ENCODE assay signal across 10 mouse cellular contexts in genomic region chr4:32860184-32860965, GRCm38 (mm10).
DNase-seq lines count a peak whose midpoint lies in the region; ATAC-seq lines count a peak whose summit lies in the region.
"Had no signal": no experiment of that assay in that cellular context is flagged by ENCODE, and none has a peak within 500 bp of the region (broad histone marks: within the 10 kb centered on the region; RNA-seq: fewer than 3 reads in every experiment).

No protein-coding gene starts in this region.

- no peak overlapping the region for H3K27ac ChIP-seq in embryonic facial prominence, embryonic 12.5 days
- H3K27ac ChIP-seq in embryonic facial prominence, embryonic 10.5 days (replicated peaks), result no peak overlapping the region
- H3K27ac ChIP-seq in hindbrain, embryonic 10.5 days, result peak overlapping the region; percentile 86
- H3K27ac ChIP-seq in neural tube, embryonic 14.5 days (ENCODE audit: low read depth, low read length), result no peak overlapping the region

- H3K4me3 ChIP-seq in embryonic facial prominence, embryonic 12.5 days, result no peak overlapping the region
- H3K4me3 ChIP-seq in embryonic facial prominence, embryonic 10.5 days, result no peak overlapping the region
- no peak overlapping the region for H3K4me3 ChIP-seq in hindbrain, embryonic 10.5 days
- H3K4me3 ChIP-seq in neural tube, embryonic 14.5 days (ENCODE audit: low read depth, low read length), result no peak overlapping the region

- peaks cover 21% of the 10 kb centered on the region for H3K4me1 ChIP-seq in embryonic facial prominence, embryonic 12.5 days
- peaks cover 49% of the 10 kb centered on the region for H3K4me1 ChIP-seq in embryonic facial prominence, embryonic 10.5 days
- H3K4me1 ChIP-seq in hindbrain, embryonic 10.5 days (replicated peaks), result peaks cover 60% of the 10 kb centered on the region
- H3K4me1 ChIP-seq in neural tube, embryonic 14.5 days (ENCODE audit: control insufficient read depth, insufficient read depth, low read length), result peaks cover 33% of the 10 kb centered on the region

- H3K9ac ChIP-seq in embryonic facial prominence, embryonic 12.5 days, result no peak overlapping the region
- no peak overlapping the region for H3K9ac ChIP-seq in neural tube, embryonic 14.5 days (replicated peaks; ENCODE audit: low read depth, low read length)

- DNase-seq in embryonic facial prominence, embryonic 10.5 days (ENCODE audit: low spot score), result no peak
- DNase-seq in hindbrain, embryonic 10.5 days (ENCODE audit: low spot score), result peak; percentile 34
- DNase-seq in layer of hippocampus, postnatal 36 days, result peak; percentile 54 to 63
- no peak for DNase-seq in adrenal gland, adult 18-20 months (ENCODE audit: low spot score in 2 of 2)
- DNase-seq in adrenal gland, adult (ENCODE audit: inconsistent age in 2 of 2, low spot score in 1 of 2), result no peak
- DNase-seq: thymus, adult 2 months had no signal

- 77% methylated on average over 18 of the region's 18 CpGs for whole genome bisulfite sequencing in embryonic facial prominence, embryonic 12.5 days
- WGBS in embryonic facial prominence, embryonic 10.5 days, result 76% methylated on average over 18 of the region's 18 CpGs
- WGBS in hindbrain, embryonic 10.5 days, result 53% methylated on average over 18 of the region's 18 CpGs
- 27% methylated on average over 18 of the region's 18 CpGs for WGBS in neural tube, embryonic 14.5 days

- ATAC-seq in embryonic facial prominence, embryonic 12.5 days (ENCODE audit: insufficient number of reproducible peaks, insufficient read depth, low FRiP score, low TSS enrichment), result 0 out of 2 replicates have a peak, but pooled peaks have one; percentile 29
- peak; percentile 56 for ATAC-seq in neural tube, embryonic 14.5 days (ENCODE audit: low read depth)
- no peak for ATAC-seq in megakaryocyte, adult 5-6 weeks (ENCODE audit: poor library complexity, severe bottlenecking)
- ATAC-seq: lung, postnatal 0 days had no signal

- H3K4me2 ChIP-seq in embryonic facial prominence, embryonic 12.5 days (replicated peaks), result no peak overlapping the region
- peak overlapping the region; percentile 29; the same call in 1 of the 2 replicates for H3K4me2 ChIP-seq in neural tube, embryonic 14.5 days (ENCODE audit: low read depth, low read length)

- H3K27me3 ChIP-seq in embryonic facial prominence, embryonic 12.5 days, result no peaks in the 10 kb centered on the region
- H3K27me3 ChIP-seq in embryonic facial prominence, embryonic 10.5 days (replicated peaks; ENCODE audit: low read depth, poor library complexity, severe bottlenecking), result no peaks in the 10 kb centered on the region
- 0 out of 2 replicates have a peak, but pooled peaks cover 6% of the 10 kb centered on the region for H3K27me3 ChIP-seq in hindbrain, embryonic 10.5 days (ENCODE audit: insufficient read depth, poor library complexity, severe bottlenecking)
- H3K27me3 ChIP-seq in neural tube, embryonic 14.5 days (ENCODE audit: control insufficient read depth, insufficient read depth, low read length), result no peaks in the 10 kb centered on the region

- H3K36me3 ChIP-seq in embryonic facial prominence, embryonic 12.5 days, result no peaks in the 10 kb centered on the region
- no peaks in the 10 kb centered on the region; the same call in 1 of the 2 replicates for H3K36me3 ChIP-seq in embryonic facial prominence, embryonic 10.5 days (replicated peaks)
- peaks cover 23% of the 10 kb centered on the region; the same call in 1 of the 2 replicates for H3K36me3 ChIP-seq in hindbrain, embryonic 10.5 days
- no peaks in the 10 kb centered on the region for H3K36me3 ChIP-seq in neural tube, embryonic 14.5 days (ENCODE audit: control insufficient read depth, insufficient read depth, low read length)

- H3K9me3 ChIP-seq in embryonic facial prominence, embryonic 12.5 days, result no peaks in the 10 kb centered on the region
- H3K9me3 ChIP-seq in embryonic facial prominence, embryonic 10.5 days, result no peaks in the 10 kb centered on the region
- no peaks in the 10 kb centered on the region for H3K9me3 ChIP-seq in hindbrain, embryonic 10.5 days
- H3K9me3 ChIP-seq in neural tube, embryonic 14.5 days (ENCODE audit: control insufficient read depth, low read length), result no peaks in the 10 kb centered on the region

Comparison
In these comparisons a context has a peak if more than half of its experiments do, and no peak if none do; other contexts are left out.
1. DNase-seq: peak in hindbrain, embryonic 10.5 days (single experiment) and layer of hippocampus, postnatal 36 days (2 of 2); none in embryonic facial prominence, embryonic 10.5 days (single experiment), adrenal gland, adult 18-20 months (0 of 2) and adrenal gland, adult (0 of 2).